Mouse (Mus musculus) hindbrain, embryonic 14.5 days (tissue): ENCODE results near the gene Kdm4b. TPM values are rescaled to one million over a fixed set of nuclear protein-coding genes. Genes with fewer than 3 reads are reported as not detected.

Experiments used
- ATAC-seq: fragments of 200-750 bp; cut with Nextera tagmentation; 2 replicates; pipeline ENCODE4 v1.8.0; 2017; ENCODE audit warnings: moderate number of reproducible peaks, mild to moderate bottlenecking, moderate TSS enrichment, moderate library complexity; ENCODE audit not compliant: low FRiP score
- DNase-seq: peaks from one replicate; pipeline ENCODE4 v3.0.0-alpha.2; 2015; ENCODE audit warnings: low spot score
- H3K27ac ChIP-seq: fragments of 300-500 bp; sonication (generic); 2 replicates; pipeline ENCODE4 v1.5.1; 2014; ENCODE audit warnings: mild to moderate bottlenecking, moderate library complexity
- H3K27me3 ChIP-seq: fragments of 300-500 bp; sonication (generic); 2 replicates; pipeline ENCODE4 v1.6.1; 2014; ENCODE audit warnings: mild to moderate bottlenecking, low read length, mixed read lengths; ENCODE audit not compliant: control insufficient read depth, insufficient read depth
- H3K36me3 ChIP-seq: fragments of 300-500 bp; sonication (generic); replicated peaks from 2 replicates; pipeline ENCODE4 v1.6.1; 2014; ENCODE audit not compliant: control insufficient read depth, insufficient read depth
- H3K4me1 ChIP-seq: fragments of 300-500 bp; sonication (generic); replicated peaks from 2 replicates; pipeline ENCODE4 v1.6.1; 2014; ENCODE audit warnings: antibody characterized with exemption, low read length, mixed read lengths; ENCODE audit not compliant: control insufficient read depth, insufficient read depth
- H3K4me2 ChIP-seq: fragments of 300-500 bp; sonication (generic); replicated peaks from 2 replicates; pipeline ENCODE4 v1.6.1; 2014; ENCODE audit warnings: mild to moderate bottlenecking, moderate library complexity
- H3K4me3 ChIP-seq: fragments of 300-500 bp; sonication (generic); replicated peaks from 2 replicates; pipeline ENCODE4 v1.5.1; 2014; ENCODE audit warnings: mild to moderate bottlenecking, low read length
- H3K9ac ChIP-seq: fragments of 300-500 bp; sonication (generic); 2 replicates; pipeline ENCODE4 v1.6.1; 2014
- H3K9me3 ChIP-seq: fragments of 300-500 bp; sonication (generic); 2 replicates; pipeline ENCODE4 v1.6.1; 2016; ENCODE audit warnings: low read length; ENCODE audit not compliant: control insufficient read depth
- WGBS: fragments of 180-500 bp; shearing (Covaris S2); extraction: QIAGEN DNeasy Blood & Tissue Kit; methylation state at CpG from one replicate; pipeline ENCODE4 v1.1.7; 2014; 5-methylcytosine and 5-hydroxymethylcytosine counted together
- polyA plus RNA-seq: library from polyadenylated mRNA; unstranded; fragments of >200 nt; fragmentation: Nextera tagmentation; extraction: Ambion mirVana; gene quantifications from 2 replicates; pipeline ENCODE4 v1.2.1, GENCODE M21; 2014

Kdm4b gene
- polyA plus RNA-seq, 1 experiment from 2014 or later, result 64.3 TPM

GRCm38 (mm10) chr17:56294241-56294640 is 31.6 kb upstream of the Kdm4b start:
- no peak for DNase-seq
- Histone ChIP-seq H3K4me1 (0 out of 2 replicates have a peak, but pooled peaks cover 1% of the 10 kb centered on the region), H3K4me2 (no peak overlapping the region), H3K9me3 (no peaks in the 10 kb centered on the region), H3K9ac (no peak overlapping the region), H3K36me3 (no peaks in the 10 kb centered on the region), H3K4me3 (no peak overlapping the region), H3K27me3 (no peaks in the 10 kb centered on the region), H3K27ac (no peak overlapping the region)
- 85% methylated on average over 19 of the region's 19 CpGs for WGBS
- no peak for ATAC-seq

GRCm38 (mm10) chr17:56296201-56296600 is 29.7 kb upstream of the Kdm4b start:
- no peak for ATAC-seq
- 79% methylated on average over 1 of the region's 1 CpGs for WGBS
- no peak overlapping the region for H3K9ac ChIP-seq

GRCm38 (mm10) chr17:56298238-56298637 is 27.6 kb upstream of the Kdm4b start:
- no peak for DNase-seq
- Histone ChIP-seq H3K4me3 (no peak overlapping the region), H3K27ac (no peak overlapping the region), H3K36me3 (no peaks in the 10 kb centered on the region), H3K9me3 (no peaks in the 10 kb centered on the region), H3K27me3 (no peaks in the 10 kb centered on the region), H3K9ac (no peak overlapping the region), H3K4me1 (no peaks in the 10 kb centered on the region; the same call in 1 of the 2 replicates), H3K4me2 (no peak overlapping the region)
- ATAC-seq, result no peak
- 100% methylated on average over 1 of the region's 1 CpGs for WGBS

More at GRCm38 (mm10) chr17:56296201-56296600, 29.7 kb upstream of the Kdm4b start:
- H3K9me3 ChIP-seq, result no peaks in the 10 kb centered on the region
- H3K36me3 ChIP-seq, result no peaks in the 10 kb centered on the region
- no peaks in the 10 kb centered on the region for H3K27me3 ChIP-seq
- H3K4me1 ChIP-seq, result no peaks in the 10 kb centered on the region
- no peak overlapping the region for H3K4me2 ChIP-seq
- no peak overlapping the region for H3K4me3 ChIP-seq
- no peak for DNase-seq
- H3K27ac ChIP-seq, result no peak overlapping the region

- H3K4me3 ChIP-seq, result no peak within 1 kb of the TSS
- no peaks in the 10 kb centered on the region; the same call in 1 of the 2 replicates for H3K27me3 ChIP-seq
- DNase-seq (no peak), ATAC-seq (no peak)
- H3K9me3 ChIP-seq, result no peaks in the 10 kb centered on the region
- H3K27ac ChIP-seq, result no peak within 1 kb of the TSS
- no peaks in the 10 kb centered on the region for H3K36me3 ChIP-seq
- peaks cover 7% of the 10 kb centered on the region; the same call in 1 of the 2 replicates for H3K4me1 ChIP-seq
- no peak within 1 kb of the TSS for H3K4me2 ChIP-seq
- no peak within 1 kb of the TSS for H3K9ac ChIP-seq
- WGBS, result 96% methylated on average over 9 of the region's 9 CpGs
These were observed 25.7 kb upstream of the Kdm4b start, which contains the start of gene Arrdc5 for GRCm38 (mm10) chr17:56300186-56300585. Arrdc5 (minus strand) TSS chr17:56300286.

- no peaks in the 10 kb centered on the region; the same call in 1 of the 2 replicates for H3K27me3 ChIP-seq
- peak overlapping the region; percentile 82 for H3K4me2 ChIP-seq
- H3K36me3 ChIP-seq, result no peaks in the 10 kb centered on the region
- H3K9ac ChIP-seq, result no peak overlapping the region
- H3K27ac ChIP-seq, result no peak overlapping the region
- no peak overlapping the region for H3K4me3 ChIP-seq
- peaks cover 7% of the 10 kb centered on the region; the same call in 1 of the 2 replicates for H3K4me1 ChIP-seq
- WGBS, result 22% methylated on average over 13 of the region's 13 CpGs
- H3K9me3 ChIP-seq, result no peaks in the 10 kb centered on the region
- DNase-seq (no peak), ATAC-seq (no peak)
These were observed 23.4 kb upstream of the Kdm4b start for GRCm38 (mm10) chr17:56302363-56302996.

- peak; percentile 43 for DNase-seq
- Histone ChIP-seq H3K4me3 (peak within 1 kb of the TSS; percentile 80), H3K9ac (peak within 1 kb of the TSS; percentile 61), H3K36me3 (no peaks in the 10 kb centered on the region), H3K27me3 (no peaks in the 10 kb centered on the region; the same call in 1 of the 2 replicates), H3K4me2 (peak within 1 kb of the TSS; percentile 82), H3K4me1 (peaks cover 7% of the 10 kb centered on the region; the same call in 1 of the 2 replicates), H3K9me3 (no peaks in the 10 kb centered on the region), H3K27ac (no peak within 1 kb of the TSS; the same call in 1 of the 2 replicates)
- under 1% methylated on average over 43 of the region's 43 CpGs for whole genome bisulfite sequencing
- ATAC-seq, result peak; percentile 29
These were observed 22.6 kb upstream of the Kdm4b start, which contains the start of gene Uhrf1 for GRCm38 (mm10) chr17:56303160-56303846. Uhrf1 (plus strand) TSS chr17:56303321.

- DNase-seq, result peak; percentile 94
- Histone ChIP-seq H3K27ac (no peak overlapping the region), H3K9ac (peak overlapping the region; percentile 61), H3K4me2 (peak overlapping the region; percentile 82), H3K9me3 (no peaks in the 10 kb centered on the region), H3K4me3 (peak overlapping the region; percentile 80), H3K27me3 (no peaks in the 10 kb centered on the region; the same call in 1 of the 2 replicates), H3K4me1 (peaks cover 7% of the 10 kb centered on the region; the same call in 1 of the 2 replicates), H3K36me3 (no peaks in the 10 kb centered on the region)
- ATAC-seq, result peak; percentile 96
- under 1% methylated on average over 68 of the region's 68 CpGs for WGBS
These were observed 21.8 kb upstream of the Kdm4b start for GRCm38 (mm10) chr17:56303847-56304586.

GRCm38 (mm10) chr17:56304718-56305117 is 21.1 kb upstream of the Kdm4b start:
- peaks cover 7% of the 10 kb centered on the region; the same call in 1 of the 2 replicates for H3K4me1 ChIP-seq
- H3K9me3 ChIP-seq, result no peaks in the 10 kb centered on the region
- no peak for ATAC-seq
- H3K27ac ChIP-seq, result no peak overlapping the region
- no peak for DNase-seq
- H3K9ac ChIP-seq, result peak overlapping the region; percentile 61; the same call in 1 of the 2 replicates
- peak overlapping the region; percentile 82 for H3K4me2 ChIP-seq
- whole genome bisulfite sequencing, result 15% methylated on average over 11 of the region's 11 CpGs
- peak overlapping the region; percentile 80 for H3K4me3 ChIP-seq
- no peaks in the 10 kb centered on the region for H3K36me3 ChIP-seq
- H3K27me3 ChIP-seq, result no peaks in the 10 kb centered on the region; the same call in 1 of the 2 replicates
